Mouse (Mus musculus): ENCODE results near the gene Cntn2. TPM values are rescaled to one million over a fixed set of nuclear protein-coding genes. Genes with fewer than 3 reads are reported as not detected.

The Cntn2 gene
- polyA plus RNA-seq, 1 experiment from 2014 or later: 26.1 TPM

DNA sequence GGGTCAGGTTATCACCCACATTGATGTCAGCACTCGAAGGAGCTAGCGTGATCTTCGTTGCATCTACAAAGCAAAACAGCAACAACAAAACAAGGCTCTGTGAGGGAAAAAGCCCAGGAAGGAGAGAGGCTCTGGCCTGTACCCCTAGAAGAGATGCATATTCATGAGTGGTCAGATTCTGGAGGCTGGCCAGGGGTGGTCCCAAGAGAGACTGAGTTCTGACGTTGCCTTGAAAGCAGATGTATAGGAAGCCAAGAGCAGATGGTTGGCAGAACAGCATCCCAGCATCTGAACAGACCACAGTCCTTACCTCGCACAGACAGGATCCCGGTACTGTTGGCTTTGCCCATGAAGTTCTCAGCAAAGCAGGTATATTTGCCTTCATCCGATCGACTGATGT is 20.0 kb downstream of the Cntn2 start:
- no peaks in the 10 kb centered on the region for H3K27me3 ChIP-seq (ENCODE audit: control insufficient read depth, insufficient read depth, low read length)
- H3K9me3 ChIP-seq (ENCODE audit: control insufficient read depth, low read length): no peaks in the 10 kb centered on the region
- 74% methylated on average over 8 of the region's 8 CpGs for WGBS
- ATAC-seq (ENCODE audit: low FRiP score): 0 out of 2 replicates have a peak, but pooled peaks have one; percentile 10
- peaks cover 12% of the 10 kb centered on the region; the same call in 1 of the 2 replicates for H3K4me1 ChIP-seq (replicated peaks; ENCODE audit: control insufficient read depth, insufficient read depth, low read length)
- no peak overlapping the region for H3K4me2 ChIP-seq (replicated peaks)
- peaks cover 62% of the 10 kb centered on the region for H3K36me3 ChIP-seq (replicated peaks; ENCODE audit: control insufficient read depth, insufficient read depth)
- no peak overlapping the region for H3K9ac ChIP-seq
- H3K4me3 ChIP-seq (replicated peaks; ENCODE audit: low read length): no peak overlapping the region
- 0 out of 2 replicates have a peak overlapping the region, but pooled peaks have one; percentile 28 for H3K27ac ChIP-seq
- no peak for DNase-seq (ENCODE audit: low spot score)

DNA sequence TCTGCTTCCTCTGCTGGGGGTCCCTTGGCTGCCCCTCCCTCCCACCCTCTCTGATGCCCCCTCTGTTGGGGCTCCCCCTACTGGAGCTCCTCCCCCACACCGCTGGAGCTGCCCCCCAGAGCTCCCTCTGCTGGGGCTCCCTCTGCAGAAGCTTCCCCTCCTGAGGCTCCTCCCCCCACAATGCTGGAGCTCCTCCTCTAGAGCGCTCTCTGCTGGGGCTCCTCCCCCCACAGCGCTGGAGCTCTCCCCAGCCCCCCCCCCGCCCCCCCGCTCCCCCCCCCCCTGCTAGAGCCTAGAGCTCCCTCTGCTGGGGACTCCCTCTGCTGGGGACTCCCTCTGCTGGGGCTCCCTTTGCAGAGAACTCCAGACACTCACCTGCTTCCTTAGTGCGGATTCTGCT is 22.3 kb downstream of the Cntn2 start:
- Histone ChIP-seq H3K4me2 (replicated peaks) (no peak overlapping the region), H3K9me3 (ENCODE audit: control insufficient read depth, low read length) (no peaks in the 10 kb centered on the region), H3K36me3 (replicated peaks; ENCODE audit: control insufficient read depth, insufficient read depth) (peaks cover 75% of the 10 kb centered on the region), H3K9ac (no peak overlapping the region), H3K27ac (no peak overlapping the region), H3K4me1 (replicated peaks; ENCODE audit: control insufficient read depth, insufficient read depth, low read length) (0 out of 2 replicates have a peak, but pooled peaks cover 6% of the 10 kb centered on the region), H3K4me3 (replicated peaks; ENCODE audit: low read length) (no peak overlapping the region), H3K27me3 (ENCODE audit: control insufficient read depth, insufficient read depth, low read length) (no peaks in the 10 kb centered on the region)
- DNase-seq (ENCODE audit: low spot score): no peak
- WGBS: 17% methylated on average over 5 of the region's 6 CpGs
- no peak for ATAC-seq (ENCODE audit: low FRiP score)

DNA sequence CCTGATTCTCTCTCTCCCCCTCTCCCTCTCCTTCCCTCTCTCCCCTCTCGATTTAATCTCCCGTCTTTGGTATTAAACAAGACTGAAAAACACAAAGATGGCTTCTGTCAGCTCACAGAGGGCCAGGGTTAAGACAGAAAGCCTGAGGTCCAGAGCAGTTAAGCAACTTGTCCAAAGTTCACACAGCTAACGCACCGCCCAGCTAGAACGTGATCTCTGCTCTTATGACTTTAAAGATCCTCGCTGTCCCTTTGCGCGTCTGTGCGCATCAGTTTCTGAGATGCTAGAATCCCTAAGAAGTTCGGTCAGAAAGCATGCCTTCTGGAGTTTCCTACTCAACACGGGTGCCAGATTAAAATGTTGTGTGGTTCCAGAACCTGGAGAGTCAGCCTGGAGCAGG is 23.3 kb downstream of the Cntn2 start:
- Histone ChIP-seq H3K27me3 (ENCODE audit: control insufficient read depth, insufficient read depth, low read length) (no peaks in the 10 kb centered on the region), H3K27ac (no peak overlapping the region), H3K4me1 (replicated peaks; ENCODE audit: control insufficient read depth, insufficient read depth, low read length) (no peaks in the 10 kb centered on the region), H3K36me3 (replicated peaks; ENCODE audit: control insufficient read depth, insufficient read depth) (peaks cover 76% of the 10 kb centered on the region), H3K4me2 (replicated peaks) (no peak overlapping the region), H3K4me3 (replicated peaks; ENCODE audit: low read length) (no peak overlapping the region), H3K9ac (no peak overlapping the region), H3K9me3 (ENCODE audit: control insufficient read depth, low read length) (no peaks in the 10 kb centered on the region)
- DNase-seq (ENCODE audit: low spot score): no peak
- no peak for ATAC-seq (ENCODE audit: low FRiP score)
- WGBS: 88% methylated on average over 11 of the region's 11 CpGs

DNA sequence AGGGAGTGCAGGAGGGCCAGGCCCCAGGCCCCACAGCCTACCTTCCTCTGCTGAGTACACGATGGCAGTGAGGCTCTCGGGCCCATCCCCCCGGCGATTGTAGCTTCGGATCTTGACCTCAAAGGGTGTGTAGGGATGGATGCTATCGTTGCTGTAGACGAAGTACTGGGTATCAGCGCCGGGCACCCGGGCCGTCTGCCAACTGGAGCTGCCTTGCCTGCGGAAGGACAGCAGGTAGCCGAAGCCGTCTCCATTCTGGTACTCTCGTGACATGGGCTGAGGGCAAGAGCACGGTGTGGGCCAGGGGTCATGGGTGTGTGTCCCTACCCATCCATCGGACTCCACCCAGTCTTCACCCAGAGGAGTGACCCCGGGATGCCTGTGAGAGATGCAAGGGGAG is 24.4 kb downstream of the Cntn2 start:
- Histone ChIP-seq H3K27me3 (ENCODE audit: control insufficient read depth, insufficient read depth, low read length) (no peaks in the 10 kb centered on the region), H3K36me3 (replicated peaks; ENCODE audit: control insufficient read depth, insufficient read depth) (peaks cover 75% of the 10 kb centered on the region), H3K4me3 (replicated peaks; ENCODE audit: low read length) (no peak overlapping the region), H3K9ac (no peak overlapping the region), H3K9me3 (ENCODE audit: control insufficient read depth, low read length) (no peaks in the 10 kb centered on the region), H3K4me1 (replicated peaks; ENCODE audit: control insufficient read depth, insufficient read depth, low read length) (no peaks in the 10 kb centered on the region), H3K4me2 (replicated peaks) (no peak overlapping the region), H3K27ac (no peak overlapping the region)
- ATAC-seq (ENCODE audit: low FRiP score) (no peak), DNase-seq (ENCODE audit: low spot score) (no peak)
- 86% methylated on average over 18 of the region's 18 CpGs for WGBS

DNA sequence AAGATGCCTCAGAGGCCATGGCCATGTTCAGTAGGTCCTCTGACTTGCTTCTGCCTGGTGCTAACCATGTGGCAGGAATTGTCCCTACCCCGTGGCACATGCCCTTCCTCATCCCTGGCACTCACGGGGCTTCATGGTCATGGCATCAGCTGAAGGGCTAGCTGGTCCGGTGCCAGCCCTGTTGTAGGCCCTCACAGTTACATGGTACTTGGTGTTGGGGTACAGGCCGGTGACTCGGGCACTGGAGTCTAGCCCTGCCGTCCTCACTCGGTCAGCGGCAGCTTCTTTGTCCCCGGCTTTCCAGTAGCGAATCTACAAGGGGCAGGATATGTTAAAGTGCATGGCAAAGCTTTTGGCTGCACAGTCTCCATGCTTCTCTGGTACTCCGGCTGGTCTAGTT is 26.3 kb downstream of the Cntn2 start:
- WGBS: 95% methylated on average over 11 of the region's 11 CpGs
- peaks cover 58% of the 10 kb centered on the region for H3K36me3 ChIP-seq (replicated peaks; ENCODE audit: control insufficient read depth, insufficient read depth)
- no peaks in the 10 kb centered on the region for H3K9me3 ChIP-seq (ENCODE audit: control insufficient read depth, low read length)
- no peak overlapping the region for H3K4me2 ChIP-seq (replicated peaks)
- H3K27me3 ChIP-seq (ENCODE audit: control insufficient read depth, insufficient read depth, low read length): no peaks in the 10 kb centered on the region
- DNase-seq (ENCODE audit: low spot score) (no peak), ATAC-seq (ENCODE audit: low FRiP score) (no peak)
- H3K4me1 ChIP-seq (replicated peaks; ENCODE audit: control insufficient read depth, insufficient read depth, low read length): no peaks in the 10 kb centered on the region
- no peak overlapping the region for H3K4me3 ChIP-seq (replicated peaks; ENCODE audit: low read length)
- H3K27ac ChIP-seq: no peak overlapping the region
- H3K9ac ChIP-seq: no peak overlapping the region

DNA sequence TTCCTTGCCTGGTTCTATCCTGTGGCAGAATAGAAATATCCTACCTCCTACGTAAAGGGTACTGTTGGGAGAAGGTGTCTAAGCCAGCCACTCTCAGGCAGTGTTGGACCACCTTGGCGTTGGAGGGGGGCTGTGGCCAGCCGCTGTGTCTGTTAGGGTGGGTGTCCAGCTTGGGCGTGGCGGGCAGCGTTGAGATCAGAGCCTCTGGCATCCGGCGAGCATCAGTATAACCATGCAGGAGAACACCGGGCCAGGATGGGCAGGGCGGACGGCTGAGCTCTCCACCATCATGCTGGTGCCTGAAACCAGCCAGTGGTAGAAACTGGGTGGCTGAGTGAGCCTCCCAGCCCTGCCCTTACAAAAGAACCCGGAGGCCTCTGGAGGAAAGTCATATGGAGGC is 27.7 kb downstream of the Cntn2 start:
- H3K4me2 ChIP-seq (replicated peaks): no peak overlapping the region
- DNase-seq (ENCODE audit: low spot score): no peak
- H3K9me3 ChIP-seq (ENCODE audit: control insufficient read depth, low read length): no peaks in the 10 kb centered on the region
- no peak overlapping the region for H3K4me3 ChIP-seq (replicated peaks; ENCODE audit: low read length)
- no peaks in the 10 kb centered on the region for H3K27me3 ChIP-seq (ENCODE audit: control insufficient read depth, insufficient read depth, low read length)
- no peak overlapping the region for H3K9ac ChIP-seq
- peaks cover 54% of the 10 kb centered on the region for H3K36me3 ChIP-seq (replicated peaks; ENCODE audit: control insufficient read depth, insufficient read depth)
- H3K4me1 ChIP-seq (replicated peaks; ENCODE audit: control insufficient read depth, insufficient read depth, low read length): no peaks in the 10 kb centered on the region; the same call in 1 of the 2 replicates
- ATAC-seq (ENCODE audit: low FRiP score): no peak
- 95% methylated on average over 12 of the region's 12 CpGs for WGBS
- H3K27ac ChIP-seq: no peak overlapping the region

DNA sequence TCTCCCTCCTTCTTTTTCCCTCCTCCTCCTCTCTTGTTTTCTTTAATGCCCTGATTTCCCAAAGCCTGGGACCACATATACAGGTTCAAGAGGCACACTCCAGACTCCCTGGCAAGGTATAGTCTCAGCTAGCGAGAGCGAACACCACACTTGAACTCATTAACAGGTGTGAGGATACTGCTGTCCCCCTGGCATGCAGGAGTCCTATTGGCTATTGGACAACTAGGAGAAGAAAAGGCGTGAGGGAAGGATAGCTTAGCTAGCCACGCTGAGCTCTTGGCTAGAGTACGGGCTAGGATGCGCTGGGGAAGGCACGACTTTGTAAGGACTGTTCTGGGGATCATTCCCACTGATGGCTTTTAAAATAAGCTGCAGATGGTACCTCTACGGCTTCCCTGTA is 30.9 kb downstream of the Cntn2 start:
- DNase-seq (ENCODE audit: low spot score) (no peak), ATAC-seq (ENCODE audit: low FRiP score) (no peak)
- Histone ChIP-seq H3K9me3 (ENCODE audit: control insufficient read depth, low read length) (no peaks in the 10 kb centered on the region), H3K4me3 (replicated peaks; ENCODE audit: low read length) (no peak overlapping the region), H3K27me3 (ENCODE audit: control insufficient read depth, insufficient read depth, low read length) (no peaks in the 10 kb centered on the region), H3K4me2 (replicated peaks) (no peak overlapping the region), H3K9ac (no peak overlapping the region), H3K27ac (no peak overlapping the region), H3K4me1 (replicated peaks; ENCODE audit: control insufficient read depth, insufficient read depth, low read length) (no peaks in the 10 kb centered on the region; the same call in 1 of the 2 replicates), H3K36me3 (replicated peaks; ENCODE audit: control insufficient read depth, insufficient read depth) (peaks cover 37% of the 10 kb centered on the region)
- WGBS: 79% methylated on average over 8 of the region's 8 CpGs

DNA sequence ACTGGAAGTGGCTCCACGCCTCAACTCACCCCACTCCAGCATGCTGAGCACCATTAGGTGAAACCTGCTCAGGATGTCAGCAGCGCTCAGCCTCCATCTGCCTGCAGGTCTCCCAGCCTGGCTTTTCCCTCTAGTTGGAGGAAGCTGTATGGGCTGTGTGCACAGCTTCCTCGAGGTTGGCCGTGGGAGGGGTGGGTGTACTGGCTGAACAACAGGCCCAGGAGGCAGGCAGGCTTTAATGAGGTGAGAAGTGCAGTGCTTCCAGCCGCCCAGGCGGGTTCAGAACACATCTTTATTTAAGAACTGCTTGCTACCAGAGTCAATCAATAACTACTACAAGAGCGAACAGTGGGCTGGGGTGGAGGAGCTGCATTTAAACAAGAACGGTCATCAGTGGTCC is 31.5 kb downstream of the Cntn2 start:
- Histone ChIP-seq H3K27me3 (ENCODE audit: control insufficient read depth, insufficient read depth, low read length) (no peaks in the 10 kb centered on the region), H3K4me3 (replicated peaks; ENCODE audit: low read length) (no peak overlapping the region), H3K4me2 (replicated peaks) (no peak overlapping the region), H3K9ac (no peak overlapping the region), H3K4me1 (replicated peaks; ENCODE audit: control insufficient read depth, insufficient read depth, low read length) (no peaks in the 10 kb centered on the region; the same call in 1 of the 2 replicates), H3K36me3 (replicated peaks; ENCODE audit: control insufficient read depth, insufficient read depth) (peaks cover 37% of the 10 kb centered on the region), H3K27ac (peak overlapping the region; percentile 26; the same call in 1 of the 2 replicates), H3K9me3 (ENCODE audit: control insufficient read depth, low read length) (no peaks in the 10 kb centered on the region)
- 42% methylated on average over 8 of the region's 8 CpGs for WGBS
- ATAC-seq (ENCODE audit: low FRiP score) (peak; percentile 48; the same call in 1 of the 2 replicates), DNase-seq (ENCODE audit: low spot score) (no peak)

DNA sequence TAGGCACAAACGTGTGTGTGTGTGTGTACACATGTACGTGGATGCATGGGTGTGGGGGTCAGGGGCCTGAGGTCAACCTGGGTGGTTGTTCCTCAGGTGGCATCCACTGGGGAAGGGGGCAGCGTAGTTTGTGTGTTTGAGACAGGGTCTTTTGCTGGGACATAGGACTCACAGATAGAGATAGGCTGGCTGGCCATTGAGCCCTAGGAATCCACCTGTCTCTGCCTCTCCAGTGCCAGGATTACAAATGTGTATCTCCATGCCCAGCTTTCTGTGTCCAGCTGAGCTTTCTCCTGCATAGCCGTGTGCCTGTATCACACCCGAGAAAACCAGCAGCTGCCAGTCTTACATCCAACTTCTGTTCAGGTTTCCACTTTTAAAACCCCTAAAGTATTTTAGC is 33.3 kb downstream of the Cntn2 start:
- H3K4me3 ChIP-seq (replicated peaks; ENCODE audit: low read length): no peak overlapping the region
- H3K9ac ChIP-seq: no peak overlapping the region
- H3K27me3 ChIP-seq (ENCODE audit: control insufficient read depth, insufficient read depth, low read length): no peaks in the 10 kb centered on the region
- no peaks in the 10 kb centered on the region for H3K9me3 ChIP-seq (ENCODE audit: control insufficient read depth, low read length)
- WGBS: 84% methylated on average over 5 of the region's 5 CpGs
- no peak overlapping the region for H3K27ac ChIP-seq
- peaks cover 31% of the 10 kb centered on the region for H3K36me3 ChIP-seq (replicated peaks; ENCODE audit: control insufficient read depth, insufficient read depth)
- no peak overlapping the region for H3K4me2 ChIP-seq (replicated peaks)
- no peaks in the 10 kb centered on the region; the same call in 1 of the 2 replicates for H3K4me1 ChIP-seq (replicated peaks; ENCODE audit: control insufficient read depth, insufficient read depth, low read length)
- ATAC-seq (ENCODE audit: low FRiP score) (no peak), DNase-seq (ENCODE audit: low spot score) (no peak)

DNA sequence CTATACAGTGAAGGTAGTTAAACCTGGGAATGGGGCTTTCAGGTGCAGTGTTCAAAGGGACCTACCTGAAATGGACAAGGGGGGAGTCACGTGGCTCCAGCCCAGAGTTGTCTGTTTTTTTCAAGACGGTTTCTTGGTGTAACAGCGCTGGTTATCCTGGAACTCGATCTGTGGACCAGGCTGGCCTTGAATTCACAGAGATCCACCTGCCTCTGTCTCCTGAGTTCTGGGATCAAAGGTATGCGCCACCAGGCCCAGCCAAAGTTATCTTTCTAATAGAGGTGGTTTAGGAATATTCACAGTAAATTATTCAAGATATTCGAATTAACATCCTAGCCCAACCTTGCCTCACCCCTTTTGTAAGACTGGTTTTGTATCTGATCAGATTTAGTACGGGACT is 36.4 kb downstream of the Cntn2 start:
- Histone ChIP-seq H3K4me1 (replicated peaks; ENCODE audit: control insufficient read depth, insufficient read depth, low read length) (no peaks in the 10 kb centered on the region; the same call in 1 of the 2 replicates), H3K27ac (no peak overlapping the region), H3K4me2 (replicated peaks) (no peak overlapping the region), H3K9ac (no peak overlapping the region), H3K4me3 (replicated peaks; ENCODE audit: low read length) (no peak overlapping the region), H3K9me3 (ENCODE audit: control insufficient read depth, low read length) (no peaks in the 10 kb centered on the region), H3K36me3 (replicated peaks; ENCODE audit: control insufficient read depth, insufficient read depth) (peaks cover 57% of the 10 kb centered on the region), H3K27me3 (ENCODE audit: control insufficient read depth, insufficient read depth, low read length) (no peaks in the 10 kb centered on the region)
- no peak for DNase-seq (ENCODE audit: low spot score)
- ATAC-seq (ENCODE audit: low FRiP score): no peak
- WGBS: 94% methylated on average over 7 of the region's 7 CpGs

Data from hindbrain, embryonic 14.5 days (tissue).